Mouse (Mus musculus): ENCODE measurements around the gene Wwox.

The Wwox gene

DNA sequence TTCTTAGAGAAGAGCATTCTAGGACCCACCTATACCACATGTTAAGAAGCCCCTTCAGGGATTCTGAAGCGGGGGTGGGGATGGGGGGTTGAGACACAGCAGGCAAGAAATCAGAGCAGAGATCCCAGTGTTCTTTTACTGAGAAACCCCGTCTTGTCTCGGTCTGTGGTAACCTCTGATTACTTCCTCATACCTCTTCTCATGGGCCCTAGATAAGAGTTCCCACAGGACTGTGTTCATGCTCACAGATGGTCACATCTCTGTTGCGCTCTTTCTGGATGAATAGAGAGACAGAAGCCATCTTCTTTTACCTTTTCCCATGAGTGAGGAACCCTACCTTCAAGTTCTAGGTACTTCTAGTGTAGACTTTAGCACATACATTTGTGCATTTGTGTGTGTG is 488.5 kb downstream of the Wwox start:
- DNase-seq, result no peak

DNA sequence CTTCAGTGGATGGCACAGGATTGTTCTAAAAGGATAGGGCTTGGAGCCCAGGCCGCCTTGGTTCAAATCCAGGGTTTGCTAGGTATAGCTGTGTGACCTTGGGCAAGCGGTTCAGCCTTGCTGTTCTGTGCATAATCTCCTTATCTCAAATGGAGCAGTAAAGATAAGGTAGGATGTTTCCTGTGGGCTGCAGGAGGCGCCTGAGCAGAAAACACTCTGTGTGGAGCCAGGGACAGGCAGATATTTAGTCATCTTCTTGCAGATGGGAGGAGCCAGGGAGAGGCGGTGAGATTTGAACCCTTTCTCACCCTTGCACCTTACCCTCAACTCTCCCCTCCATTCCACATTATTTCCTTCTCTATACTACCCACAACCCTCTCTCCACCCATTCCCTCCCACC is 490.1 kb downstream of the Wwox start:
- no peak for DNase-seq

DNA sequence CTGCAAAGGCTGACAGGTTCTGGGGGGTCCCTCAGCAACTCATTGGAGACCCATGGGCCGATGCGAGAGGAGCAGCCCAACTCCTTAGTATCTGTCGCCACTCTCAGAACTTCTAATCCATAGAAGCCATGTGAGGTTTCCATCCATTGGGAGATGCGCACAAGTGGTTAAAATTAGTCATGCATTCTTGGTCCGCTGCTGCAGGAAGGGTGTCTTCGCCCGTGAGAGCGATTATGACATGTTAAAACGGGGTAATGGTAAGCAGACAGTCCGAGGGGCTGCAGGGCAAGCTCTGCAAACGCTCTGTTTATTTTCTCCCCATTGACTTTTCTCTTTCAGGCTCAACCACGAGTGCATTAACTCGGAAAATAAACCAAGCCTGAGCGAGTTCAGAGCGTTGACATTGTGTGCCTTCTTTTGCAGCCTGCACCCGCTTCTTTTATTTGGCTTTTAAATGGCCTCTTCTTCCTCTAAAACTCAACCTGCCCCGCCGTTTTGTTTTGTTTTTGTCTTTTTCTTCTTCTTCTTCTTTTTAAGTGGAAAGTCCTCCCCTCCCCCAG is 492.7 kb downstream of the Wwox start:
- no peak for DNase-seq

DNA sequence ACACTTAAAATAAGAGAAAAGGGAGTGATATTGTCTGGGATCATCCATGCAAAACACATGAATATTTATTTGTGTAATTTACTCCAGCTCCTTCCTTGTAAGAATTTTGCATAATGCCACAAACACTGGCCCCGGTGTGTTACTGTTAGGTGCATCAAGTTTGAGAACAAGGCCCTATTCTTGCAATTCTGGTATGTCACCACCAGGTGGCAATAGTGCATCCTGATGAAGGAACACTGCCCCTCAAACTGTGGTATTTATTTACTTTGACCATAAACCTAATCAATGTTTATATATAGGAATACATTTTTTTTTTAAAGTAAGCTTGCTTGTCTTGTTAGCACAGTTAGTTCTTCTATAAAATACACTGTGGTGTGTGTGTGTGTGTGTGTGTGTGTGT is 493.8 kb downstream of the Wwox start:
- no peak for DNase-seq

- DNase-seq, result no peak
Measured at GRCm38 (mm10) chr8:114936887-114937286, 497.4 kb downstream of the Wwox start.

DNA sequence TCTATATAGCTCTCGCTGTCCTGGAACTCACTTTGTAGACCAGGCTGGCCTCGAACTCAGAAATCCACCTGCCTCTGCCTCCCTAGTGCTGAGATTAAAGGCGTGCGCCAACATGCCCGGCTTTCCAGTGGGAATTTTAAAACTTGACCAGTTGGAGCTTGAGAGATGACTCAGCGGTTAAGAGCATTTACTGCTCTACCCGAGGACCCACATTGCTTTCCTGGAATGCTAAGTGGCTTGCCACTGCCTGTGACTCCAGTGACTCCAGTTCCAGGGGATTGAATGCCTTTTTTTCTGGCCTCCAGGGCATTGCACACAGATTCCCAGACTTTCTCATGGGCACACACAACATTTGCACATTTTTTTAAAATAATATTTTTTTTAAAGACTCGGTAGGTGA is 499.9 kb downstream of the Wwox start:
- no peak for DNase-seq

DNA sequence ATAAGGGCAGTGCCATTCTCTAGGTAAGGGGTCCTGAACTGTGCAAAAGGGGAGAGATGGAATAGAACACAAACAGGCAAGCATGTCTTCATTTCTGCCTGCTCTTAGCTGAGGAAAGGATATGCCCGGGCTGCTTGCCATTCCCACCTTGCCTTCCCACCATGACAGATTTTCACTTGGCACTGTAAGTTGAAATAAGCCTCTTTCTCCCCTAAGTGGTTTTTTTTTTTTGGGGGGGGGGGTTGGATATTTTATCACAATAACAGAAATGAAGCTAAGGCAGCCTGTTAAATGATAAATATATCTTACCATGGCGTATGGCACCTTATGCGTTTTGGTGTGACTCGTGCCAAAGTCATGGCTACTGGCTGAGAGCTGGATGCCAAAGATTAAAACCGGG is 501.6 kb downstream of the Wwox start:
- DNase-seq, result no peak

- DNase-seq, result no peak
Measured at GRCm38 (mm10) chr8:114941644-114942043, 502.2 kb downstream of the Wwox start.

DNA sequence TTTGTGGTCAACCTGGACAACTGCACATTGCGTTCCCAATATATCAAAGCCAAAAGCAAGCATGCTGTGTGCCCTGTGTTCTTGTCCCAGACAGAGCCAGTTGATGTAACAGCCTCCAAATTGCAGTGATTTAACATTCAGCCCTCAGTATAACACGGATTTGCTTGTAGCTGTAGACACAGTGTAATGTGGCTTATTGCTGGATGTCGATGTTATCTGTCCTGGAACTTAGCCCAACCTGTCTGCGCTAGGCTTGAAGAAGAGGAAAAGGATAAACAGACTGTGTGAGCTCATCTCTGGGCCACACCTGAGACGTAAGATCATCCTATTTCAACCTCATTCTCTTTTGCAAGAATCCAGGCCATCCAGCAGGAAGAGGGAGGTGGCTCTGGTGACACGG is 508.5 kb downstream of the Wwox start:
- DNase-seq, result no peak

DNA sequence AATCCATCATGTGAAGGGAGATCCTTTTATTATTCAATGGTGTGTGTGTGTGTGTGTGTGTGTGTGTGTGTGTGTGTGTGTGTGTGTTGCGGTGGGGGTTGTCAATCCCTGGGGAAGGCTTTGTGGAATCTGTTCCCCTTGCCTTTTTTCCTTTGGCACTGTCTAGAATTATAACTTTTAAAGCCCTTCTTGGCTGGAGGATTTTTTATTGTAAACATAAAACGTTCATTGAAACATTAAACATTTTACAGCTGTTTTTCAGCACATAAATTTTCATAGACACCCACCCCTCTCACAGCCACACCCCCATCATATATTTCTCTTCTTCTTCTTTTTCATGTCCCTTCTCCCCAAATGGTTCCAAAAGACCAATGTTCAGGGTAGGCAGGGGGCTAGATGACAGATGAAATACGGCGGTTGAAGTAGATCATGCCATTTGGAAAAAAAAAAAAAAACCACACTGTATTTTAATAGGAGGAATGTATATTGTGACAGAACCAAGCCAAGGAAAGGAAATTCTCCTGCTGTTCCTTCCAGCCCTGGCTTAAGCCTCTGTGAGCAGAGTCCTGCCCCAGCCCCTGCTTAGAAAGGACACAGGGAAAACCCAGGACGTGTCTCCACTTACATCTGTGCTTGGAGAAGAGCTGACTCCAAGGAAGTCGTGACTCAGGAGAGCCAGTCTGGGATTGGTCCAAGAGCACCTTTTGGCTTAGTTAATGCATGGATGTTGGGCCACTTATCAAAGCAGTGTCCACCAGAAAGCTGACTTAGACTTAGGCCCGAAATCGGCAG is 517.1 kb downstream of the Wwox start:
- no peak for DNase-seq

DNA sequence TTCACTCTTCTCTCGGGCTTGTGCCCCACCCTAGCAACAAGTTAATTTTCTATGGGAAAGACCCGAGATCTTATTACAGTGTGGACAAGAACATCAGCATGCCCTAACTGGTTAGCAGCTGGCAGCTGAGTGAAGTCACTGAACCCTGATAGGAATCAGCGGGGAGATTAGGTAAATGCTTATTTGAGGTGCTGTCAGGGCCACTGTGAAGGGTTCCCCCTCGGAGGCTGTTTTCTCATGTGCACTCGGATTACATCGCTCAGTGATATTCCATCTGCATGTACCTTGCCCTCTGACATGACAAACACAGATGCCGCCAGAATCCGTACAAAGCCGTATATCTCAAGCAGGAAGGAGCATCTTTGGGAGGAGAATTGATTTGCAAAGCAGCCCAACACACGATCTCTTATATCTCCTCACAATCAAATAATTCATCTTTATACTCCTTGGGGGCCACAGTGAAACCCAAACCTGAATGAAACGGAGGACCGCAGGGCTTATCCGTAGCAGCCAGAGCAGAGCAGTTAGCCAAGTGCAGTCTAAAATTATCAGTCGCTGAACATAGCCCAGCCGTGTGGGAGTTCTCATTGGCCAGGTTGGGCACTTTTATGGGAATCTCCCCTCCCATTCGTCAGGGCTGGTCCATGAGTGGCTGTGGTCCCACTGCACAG is 519.1 kb downstream of the Wwox start:
- DNase-seq, result no peak

DNA sequence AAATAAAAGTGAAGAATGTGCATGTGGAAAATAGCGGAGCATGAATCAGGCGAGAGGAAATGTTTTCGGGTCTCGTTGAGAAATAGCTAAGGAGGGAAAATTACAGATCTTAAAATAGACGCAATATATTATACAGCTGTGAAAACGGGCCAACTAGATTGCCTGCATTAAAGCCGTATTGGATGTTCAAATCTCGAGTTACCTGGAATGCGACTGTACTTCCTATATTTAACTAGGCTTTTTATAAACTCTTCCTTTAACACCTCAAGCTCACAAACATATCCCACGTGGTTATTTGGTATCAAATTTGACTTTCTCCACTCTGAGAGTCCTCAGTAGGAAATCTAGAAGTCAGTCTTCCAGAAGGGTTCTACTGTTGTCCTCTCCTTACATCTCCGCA is 520.0 kb downstream of the Wwox start:
- DNase-seq, result no peak

- no peak for DNase-seq
Measured at GRCm38 (mm10) chr8:114962494-114962893, 523.0 kb downstream of the Wwox start.

DNA sequence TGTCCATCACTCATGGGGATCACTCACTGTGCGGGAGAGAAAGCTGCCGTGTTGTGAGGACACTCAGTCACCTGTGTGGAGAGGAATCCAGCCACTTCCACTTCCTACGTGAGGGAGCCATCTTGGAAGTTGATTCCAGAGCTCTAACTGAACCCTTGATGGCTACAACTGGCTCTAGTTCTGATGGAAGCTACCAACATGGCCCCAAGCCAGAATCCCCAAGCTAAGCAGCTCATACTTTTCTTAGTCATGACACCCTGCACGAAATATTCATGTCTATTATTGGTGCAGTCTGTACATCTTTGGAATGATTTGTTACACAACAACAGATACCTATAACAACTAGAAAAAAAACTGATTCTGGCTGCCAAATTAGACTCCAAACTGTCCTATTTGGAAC is 523.8 kb downstream of the Wwox start:
- DNase-seq, result no peak

- DNase-seq, result no peak
Measured at GRCm38 (mm10) chr8:114964206-114964605, 524.8 kb downstream of the Wwox start.

GRCm38 (mm10) chr8:114968842-114969241 is 529.4 kb downstream of the Wwox start:
- no peak for DNase-seq

- peak; percentile 68 for DNase-seq
Measured at GRCm38 (mm10) chr8:114971378-114971777, 531.9 kb downstream of the Wwox start.

DNA sequence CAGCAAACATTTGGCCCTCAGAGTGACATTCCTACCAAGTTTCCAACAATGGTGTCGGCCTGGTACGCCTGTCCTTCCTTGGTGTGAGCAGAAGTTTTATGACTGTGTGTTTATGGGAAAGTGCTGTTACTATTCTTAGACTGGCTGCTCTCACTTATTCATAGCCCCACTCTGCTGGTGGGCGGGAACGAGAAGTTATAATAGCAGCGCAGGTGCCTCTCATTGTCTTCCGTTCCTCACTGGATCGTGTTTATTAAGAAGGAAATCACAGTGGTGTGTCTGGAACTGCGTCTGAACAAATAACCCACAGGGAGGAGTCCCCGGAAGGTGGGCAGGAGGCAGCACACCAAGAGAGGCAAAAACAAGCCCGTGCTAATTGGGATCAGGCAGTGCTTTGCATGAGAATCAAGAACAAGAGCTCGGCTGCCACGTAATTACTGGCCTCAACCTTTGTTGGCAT is 533.6 kb downstream of the Wwox start:
- DNase-seq, result peak; percentile 10

- no peak for DNase-seq
Measured at GRCm38 (mm10) chr8:114974336-114974950, 535.0 kb downstream of the Wwox start.

DNA sequence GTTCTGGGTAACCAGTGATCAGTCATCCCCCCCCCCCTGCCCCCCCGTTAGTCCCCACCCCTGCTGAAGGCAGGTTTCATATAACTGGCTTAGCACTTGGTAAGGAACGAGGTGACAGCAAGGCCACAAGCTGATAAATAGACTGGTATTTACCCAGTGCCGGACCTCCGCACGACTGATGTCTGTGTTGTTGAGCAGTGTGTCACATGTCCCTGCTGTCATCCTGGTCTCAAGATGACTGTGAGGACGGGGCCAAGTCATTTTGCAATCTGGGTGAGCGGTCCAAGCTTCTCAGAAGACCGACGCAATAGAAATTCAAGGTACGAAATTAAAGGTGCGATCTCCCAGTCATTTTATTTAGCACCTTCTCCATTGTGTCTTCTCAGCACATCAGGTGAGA is 538.3 kb downstream of the Wwox start:
- DNase-seq, result no peak

GRCm38 (mm10) chr8:114978206-114978960 is 538.9 kb downstream of the Wwox start:
- no peak for DNase-seq

DNA sequence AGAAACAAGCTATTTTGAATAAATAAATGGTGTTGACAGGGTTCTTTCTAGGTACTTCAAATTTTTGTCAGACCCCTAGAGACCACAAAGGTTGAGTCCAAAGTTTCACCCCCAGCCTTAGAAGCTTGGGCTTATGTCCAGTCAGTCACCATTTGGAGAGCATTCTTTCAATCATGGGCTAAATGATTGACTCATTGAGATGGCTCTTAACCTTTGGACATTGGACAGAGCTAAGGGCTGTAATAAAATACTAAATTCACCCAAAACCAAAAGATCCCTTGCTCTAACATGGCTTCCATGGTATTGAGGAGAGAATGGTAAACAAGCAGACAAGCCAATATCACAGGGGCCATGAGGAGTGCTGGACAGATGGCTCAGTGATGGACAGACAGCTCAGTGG is 540.2 kb downstream of the Wwox start:
- DNase-seq, result no peak

GRCm38 (mm10) chr8:114982762-114983161 is 543.3 kb downstream of the Wwox start:
- no peak for DNase-seq
